Mouse (Mus musculus) liver, postnatal 0 days (tissue): ENCODE measurements around the gene Rnf222.

ENCODE experiments used
- CTCF ChIP-seq: sonication (generic); IDR thresholded peaks from 2 replicates; pipeline ENCODE4 v1.5.1; 2016; ENCODE audit warnings: antibody characterized with exemption, low read depth
- EP300 ChIP-seq: IDR thresholded peaks from 2 replicates; pipeline ENCODE4 v1.6.1; 2016; ENCODE audit warnings: antibody characterized with exemption, low read depth, mild to moderate bottlenecking

DNA sequence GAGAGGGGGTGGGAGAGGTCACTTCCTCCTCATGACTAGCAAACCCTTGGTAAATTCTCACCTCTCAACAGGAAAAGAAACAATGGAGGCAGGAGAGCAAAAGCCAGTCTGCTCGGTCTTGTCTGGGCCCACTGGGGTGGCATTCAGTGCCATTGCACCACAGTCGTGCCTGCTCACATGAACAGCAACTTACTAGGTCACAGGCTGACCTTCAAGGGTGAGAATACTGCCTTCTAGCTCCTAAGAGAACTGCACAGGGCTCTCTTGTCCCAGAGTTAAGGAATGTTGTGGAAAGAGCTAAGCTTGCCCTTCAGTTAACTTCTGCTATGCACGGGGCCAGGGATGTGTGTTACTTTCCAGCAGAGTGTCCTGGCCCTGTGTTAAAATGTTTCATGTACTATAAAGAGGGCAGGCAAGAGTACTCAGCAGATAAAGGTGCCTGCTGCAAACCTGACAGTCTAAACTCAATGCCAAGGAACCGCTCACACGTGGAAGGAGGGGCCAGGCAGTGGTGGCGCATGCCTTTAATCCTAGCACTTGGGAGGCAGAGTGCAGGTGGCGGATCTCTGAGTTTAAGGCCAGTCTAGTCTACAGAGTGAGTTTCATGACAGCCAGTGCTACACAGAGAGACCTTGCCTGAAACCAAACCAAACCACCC, 20.6 kb downstream of the Rnf222 start:
- TF ChIP-seq CTCF (no peak), EP300 (no peak)
